Mouse (Mus musculus): ENCODE measurements around the gene Gm20920.
"Not testable (repeated sequence)": the region's sequence is repeated elsewhere in the genome, so short reads cannot be mapped to it uniquely, and the experiment has no call there.

The Gm20920 gene

GRCm38 (mm10) chrY:51851820-51852219 is at the start of gene Gm20920:
Gm20920 (plus strand) TSS chrY:51852120.
- DNase-seq (ENCODE audit: extremely low read depth, insufficient read length, low spot score), result not testable (repeated sequence)

All from 3134 (cell line).